Mouse (Mus musculus) CD4-positive, CD25-positive, alpha-beta regulatory T cell, adult 2 months (primary cell): ENCODE measurements around the gene Cst13.
A peak's percentile ranks its signal among the peaks of the same experiment; 100 is the strongest.
"Not testable (repeated sequence)": the region's sequence is repeated elsewhere in the genome, so short reads cannot be mapped to it uniquely, and the experiment has no call there.

Source experiments
- DNase-seq: peaks from one replicate; pipeline ENCODE4 v3.0.0-alpha.2; 2012; ENCODE audit warnings: low read depth, low spot score

Cst13 gene

DNA sequence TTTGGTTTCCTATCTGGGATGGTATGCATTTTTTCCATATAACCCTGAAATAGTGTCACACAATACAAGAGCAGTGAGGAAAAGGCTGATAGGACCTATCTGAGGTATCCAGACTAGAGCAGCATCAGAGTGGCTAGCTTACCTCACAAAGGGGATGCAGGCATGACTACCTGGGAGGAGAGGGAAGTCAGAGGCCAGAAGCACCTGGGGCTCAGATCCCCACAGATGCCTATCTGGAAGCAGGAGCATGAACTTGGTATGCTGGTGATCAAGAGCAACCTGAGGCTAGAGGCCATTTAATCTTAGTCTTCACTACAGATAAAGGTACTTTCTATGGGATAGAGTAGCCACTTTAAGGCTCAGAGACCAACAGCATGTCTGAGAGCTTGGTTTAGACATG, at the start of gene Cst13:
Cst13 (plus strand) TSS at position 173 of the 400 bp plus-strand sequence.
- DNase-seq = no peak

DNA sequence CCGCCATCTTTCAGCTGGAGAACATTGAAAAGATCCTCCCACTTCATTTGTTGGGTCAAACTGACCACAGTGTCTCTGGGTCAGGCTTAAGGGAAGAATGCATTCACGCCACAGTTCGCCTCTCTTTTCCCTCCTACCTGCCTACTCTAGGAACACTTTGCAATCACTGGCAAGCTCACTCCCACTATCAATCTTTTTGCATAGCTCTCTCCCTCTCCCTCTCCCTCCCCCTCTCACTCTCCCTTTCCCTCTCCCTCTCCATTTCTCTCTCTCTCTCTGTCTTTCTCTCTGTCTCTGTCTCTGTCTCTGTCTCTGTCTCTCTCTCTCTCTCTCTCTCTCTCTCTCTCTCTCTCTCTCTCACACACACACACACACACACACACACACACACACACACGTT, 48.5 kb upstream of the Cst13 start, which contains the start of gene Cst11:
Cst11 (minus strand) TSS at position 101 of the 400 bp plus-strand sequence.
- not testable (repeated sequence) for DNase-seq

DNA sequence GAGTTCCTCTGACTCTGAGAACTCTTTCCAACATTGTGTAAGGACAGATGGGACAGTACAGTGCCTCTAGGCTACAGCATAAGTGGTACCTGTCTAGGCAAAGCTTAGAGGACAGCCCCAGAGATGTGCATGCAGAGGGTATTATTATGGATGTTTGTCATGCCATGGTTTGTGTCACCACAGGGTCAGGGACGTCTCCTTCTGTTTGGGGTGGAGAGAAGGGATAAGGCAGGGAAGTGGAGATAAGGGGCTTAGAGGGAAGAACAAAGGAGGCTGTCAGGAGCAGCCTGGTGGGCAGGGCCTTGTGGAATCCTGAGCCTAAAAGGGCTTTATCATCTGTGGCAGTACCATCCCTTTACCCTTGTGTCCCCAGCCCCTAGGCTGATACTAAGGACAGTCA, 38.2 kb upstream of the Cst13 start, which contains the start of gene 8030411F24Rik:
8030411F24Rik (plus strand) TSS at position 301 of the 400 bp plus-strand sequence.
- DNase-seq = no peak

DNA sequence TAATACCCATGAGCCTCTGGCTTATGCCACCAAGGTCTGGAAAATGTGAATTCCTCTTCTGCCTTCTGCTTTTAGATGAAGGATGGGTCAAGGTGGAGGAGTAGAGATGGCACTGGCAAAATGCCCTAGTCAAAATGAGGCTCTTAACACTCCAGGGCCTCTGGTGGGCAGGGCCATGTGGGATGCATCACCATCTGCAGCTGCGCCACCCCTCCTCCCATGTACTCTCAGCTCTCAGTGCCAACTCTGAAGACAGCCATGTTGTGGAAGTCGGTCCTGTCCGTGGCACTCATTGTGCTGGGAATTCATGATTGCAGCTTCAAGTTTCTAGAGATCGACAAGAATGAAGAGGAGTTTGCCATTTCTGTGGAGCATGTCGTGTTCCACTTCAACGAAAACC, 30.7 kb upstream of the Cst13 start, which contains the start of gene Cst12:
Cst12 (plus strand) TSS at position 220 of the 400 bp plus-strand sequence.
- no peak for DNase-seq

DNA sequence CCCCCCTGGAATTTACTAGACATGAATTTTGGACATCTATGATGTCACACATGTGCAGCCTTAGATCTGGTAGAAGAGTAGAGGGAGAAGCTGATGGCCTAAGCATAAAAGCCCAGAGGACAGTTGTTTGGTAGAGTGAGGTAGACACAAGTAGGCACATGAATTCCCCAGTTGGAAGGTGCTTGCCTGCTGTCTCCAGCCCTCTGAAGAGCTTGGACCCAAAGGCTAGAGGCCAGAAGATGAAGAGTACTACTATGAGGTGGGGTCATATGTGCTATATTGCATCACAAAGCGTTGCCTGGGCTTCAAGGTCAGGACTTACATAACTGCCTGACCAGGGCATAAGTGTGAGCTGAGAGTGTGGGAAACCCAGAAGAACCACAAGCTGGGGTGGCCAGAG, 21.4 kb upstream of the Cst13 start, which contains the start of gene Cst8:
Cst8 (plus strand) TSS at position 301 of the 400 bp plus-strand sequence.
- no peak for DNase-seq

DNA sequence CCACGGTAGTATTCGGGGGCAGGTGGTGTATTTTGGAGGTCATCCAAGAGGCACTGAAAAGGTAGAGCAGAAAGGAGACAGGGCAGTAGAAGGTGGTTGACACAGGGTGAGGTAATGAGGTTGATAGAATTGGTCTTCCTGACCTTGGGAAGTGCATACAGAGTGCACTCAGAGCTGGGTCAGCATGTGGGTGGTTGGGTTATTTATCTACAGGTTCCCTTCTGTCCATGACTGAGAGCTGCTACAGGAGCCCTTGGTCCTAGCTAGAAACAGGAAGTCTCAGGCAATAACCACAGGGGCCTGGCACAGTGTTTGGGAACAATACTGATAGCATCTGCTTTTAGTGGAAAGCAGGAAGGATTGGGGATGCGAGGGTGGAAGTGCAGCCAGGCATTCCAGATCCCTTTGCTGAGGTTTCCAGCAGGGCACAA, 18.4 kb upstream of the Cst13 start:
- no peak for DNase-seq

DNA sequence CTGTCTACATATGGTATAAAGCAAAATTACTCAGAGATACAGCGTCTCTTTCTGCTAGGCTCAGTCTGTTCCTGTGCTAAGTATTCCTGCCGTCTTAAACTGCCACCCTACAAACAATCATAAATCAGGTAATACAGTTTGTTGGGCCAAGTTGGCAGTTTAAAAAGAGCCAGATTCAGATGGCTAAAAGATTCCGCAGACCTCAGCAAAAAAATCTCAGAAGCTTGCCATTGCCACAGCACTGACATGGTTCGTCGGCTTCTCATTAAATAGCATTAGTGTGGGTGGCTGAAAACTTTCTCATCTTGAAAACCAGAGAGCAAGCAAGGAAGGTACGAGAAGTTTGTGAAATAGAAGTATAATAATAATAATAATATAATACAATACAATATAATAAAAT, 13.2 kb upstream of the Cst13 start:
- DNase-seq = no peak

DNA sequence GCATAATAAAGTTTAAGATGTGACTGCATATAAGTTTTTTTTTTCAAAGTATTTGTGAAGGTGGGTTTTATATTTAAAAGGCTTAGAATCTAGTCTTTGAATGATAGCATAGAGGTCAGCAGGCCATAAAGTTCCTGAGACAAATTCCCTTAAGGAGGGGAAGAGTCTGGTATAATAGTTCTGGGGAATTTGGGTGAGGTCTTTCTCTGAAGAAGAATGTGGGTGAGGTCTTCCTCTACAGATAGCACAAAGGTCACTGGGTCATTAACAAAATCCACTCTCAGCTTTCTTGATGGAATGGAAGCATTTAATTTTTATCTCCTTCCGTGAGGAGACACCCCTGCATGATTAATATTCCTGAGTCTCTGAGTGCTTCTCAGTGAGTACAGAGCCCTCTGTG, 6.1 kb downstream of the Cst13 start:
- DNase-seq = no peak

DNA sequence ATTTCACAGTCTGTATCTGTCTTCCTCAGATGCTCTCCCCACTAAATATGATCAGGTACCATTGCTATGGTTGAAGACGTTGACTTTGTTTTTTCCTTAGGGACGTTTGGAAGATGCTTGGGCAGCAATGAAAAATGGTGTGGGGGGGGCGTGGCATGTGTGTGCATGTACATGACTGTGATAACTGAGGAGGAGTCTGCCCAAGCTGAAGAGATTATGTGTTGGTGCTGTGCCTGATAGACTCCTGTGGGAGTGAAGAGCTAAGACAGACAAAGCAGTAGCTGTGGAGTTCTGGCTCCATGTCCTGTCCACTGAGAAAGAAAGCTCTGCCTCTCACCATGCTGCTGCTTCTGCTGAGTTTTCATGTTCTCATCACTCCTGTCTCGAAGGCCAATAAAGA, 15.0 kb downstream of the Cst13 start, which contains the start of gene Cst9:
Cst9 (plus strand) TSS at position 236 of the 400 bp plus-strand sequence.
- no peak for DNase-seq

DNA sequence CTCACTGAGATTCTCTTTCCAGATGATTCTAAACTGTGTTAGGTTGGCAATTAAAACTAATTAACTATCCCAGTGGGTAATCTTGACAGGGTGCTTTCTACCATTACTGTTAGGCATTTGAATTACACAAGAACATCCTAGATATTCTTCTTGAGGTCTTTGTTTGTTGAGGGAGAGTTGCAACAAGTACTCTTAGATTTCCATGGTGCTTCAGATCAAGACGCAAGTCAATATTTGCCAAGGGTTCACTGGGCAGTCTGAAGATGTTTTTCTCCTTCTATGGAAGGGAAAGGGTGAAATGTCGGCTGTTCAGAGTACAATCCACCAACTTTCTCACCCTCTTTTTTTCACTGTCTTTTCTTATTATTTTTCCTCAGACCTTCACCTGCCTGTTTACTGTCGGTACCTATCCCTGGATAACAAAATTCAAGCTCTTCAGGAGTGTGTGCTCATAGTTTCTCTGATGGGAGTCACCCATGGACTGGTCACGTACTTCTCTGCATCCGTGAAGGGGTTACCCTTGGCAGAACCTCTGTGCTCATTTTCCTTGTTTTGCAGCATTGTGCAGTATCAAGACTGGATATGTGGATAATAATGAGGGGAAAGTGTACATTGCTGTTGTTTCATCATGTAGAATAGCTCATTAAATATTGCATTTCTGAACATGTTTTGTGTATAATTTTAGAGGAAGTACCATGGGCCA, 18.3 kb downstream of the Cst13 start:
- DNase-seq = no peak

DNA sequence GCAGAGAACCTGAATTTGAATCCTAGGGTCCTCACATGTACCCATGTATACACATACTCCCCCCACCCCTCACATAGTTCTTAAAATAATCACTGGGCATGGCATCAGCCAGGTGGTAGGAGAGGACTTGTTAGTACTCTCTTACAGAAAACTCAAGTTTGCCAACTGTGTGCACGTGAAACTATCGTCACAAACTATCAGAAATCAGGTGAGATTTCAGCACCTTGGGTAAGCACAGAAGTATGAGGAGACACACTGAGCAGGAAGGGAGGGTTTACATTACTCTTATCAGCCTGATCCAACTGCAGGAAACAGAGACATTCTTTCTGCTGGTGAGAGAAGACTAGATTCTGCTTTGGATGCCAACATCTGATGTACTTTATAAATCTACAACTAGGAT, 19.3 kb downstream of the Cst13 start:
- no peak for DNase-seq

DNA sequence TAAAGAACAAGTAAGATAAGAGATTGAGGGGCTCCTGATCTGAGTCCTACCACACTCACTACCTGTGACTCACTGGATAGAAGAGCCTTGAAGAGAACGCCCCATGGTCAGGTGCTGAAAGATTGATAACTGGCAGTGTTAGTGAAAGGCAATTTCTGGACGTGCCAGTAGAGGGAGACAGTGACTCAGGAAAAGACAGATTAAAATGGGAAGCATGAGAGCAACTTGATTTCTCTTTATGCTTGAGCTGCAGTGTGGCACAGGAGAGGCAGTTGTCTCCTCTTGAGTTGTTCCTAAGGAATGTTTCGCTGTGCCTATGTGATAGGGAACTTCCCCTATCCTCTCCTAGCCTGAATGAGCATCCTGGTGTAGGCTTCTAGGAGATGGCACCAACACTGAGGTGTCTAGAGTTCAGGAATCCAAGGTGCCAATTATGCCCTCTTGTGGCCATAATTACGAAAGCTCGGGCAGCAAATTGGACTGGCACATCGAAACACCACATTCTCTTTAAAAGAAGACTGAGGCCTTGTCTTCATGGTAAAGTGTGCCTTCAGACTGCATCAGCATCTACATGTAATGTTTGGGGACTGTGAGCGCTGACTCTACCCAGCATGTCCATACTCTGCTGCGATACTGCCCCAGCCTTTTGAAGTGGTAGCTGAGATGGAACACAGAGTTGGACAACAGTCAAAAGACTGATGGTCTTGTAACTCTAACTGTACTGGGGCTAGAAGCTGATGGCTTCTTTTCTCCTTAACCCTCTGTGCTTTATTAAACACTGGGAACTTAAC, 31.4 kb downstream of the Cst13 start:
- peak; percentile 60 for DNase-seq

DNA sequence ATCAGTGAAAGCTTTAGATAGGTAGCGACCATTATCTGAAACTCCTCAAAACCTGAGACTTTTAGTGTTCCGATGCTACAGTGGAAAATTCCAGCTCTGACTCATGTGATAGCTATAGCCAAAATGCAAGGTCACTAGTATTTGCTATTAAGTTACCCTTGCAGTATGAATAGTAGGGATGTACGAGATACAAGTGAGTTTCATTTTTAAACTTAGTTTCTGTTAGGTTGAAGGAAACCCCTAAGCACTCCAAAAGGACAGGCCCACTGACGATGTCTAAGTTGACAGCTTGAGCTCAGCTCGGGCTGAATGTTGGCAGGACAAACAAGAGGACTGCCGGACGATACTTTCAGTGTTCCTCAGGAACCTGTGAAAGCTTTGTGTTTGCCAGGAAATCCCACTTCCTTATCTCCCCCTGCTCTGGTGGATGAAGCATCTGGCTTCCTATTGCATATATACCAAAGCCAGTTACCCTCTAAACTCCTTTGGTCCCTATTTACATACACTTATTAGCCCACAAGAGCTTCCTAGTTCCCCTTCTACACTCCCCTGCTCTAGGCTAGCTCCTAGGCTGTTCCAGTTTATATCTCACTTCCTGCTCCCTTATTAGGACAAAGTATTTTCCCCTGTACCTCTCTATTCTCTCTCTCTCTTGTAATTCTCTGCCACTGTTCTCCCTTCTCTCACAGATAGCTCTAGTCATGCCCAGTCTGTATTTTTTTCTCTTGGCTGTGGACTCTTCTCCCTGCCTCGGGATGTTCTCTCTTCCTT, 36.9 kb downstream of the Cst13 start:
- no peak for DNase-seq

DNA sequence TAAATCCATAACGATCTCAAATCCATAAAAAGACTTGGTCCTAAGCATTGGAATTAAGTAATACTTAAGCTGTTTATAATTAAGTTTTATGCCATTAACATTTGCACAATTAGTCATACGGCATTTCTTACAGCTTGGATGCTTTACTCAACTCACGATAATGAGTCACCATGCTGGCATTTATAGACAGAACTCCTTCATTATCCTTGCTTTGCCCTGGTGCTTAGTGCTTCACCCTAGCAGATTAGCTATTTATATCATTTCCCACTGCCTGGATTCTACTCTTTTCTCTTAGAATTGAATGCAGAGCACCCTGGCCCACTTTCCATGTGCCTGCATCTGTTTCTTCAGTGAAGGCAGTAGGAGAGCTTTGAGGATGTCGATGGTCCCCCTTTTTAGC, 37.6 kb downstream of the Cst13 start:
- DNase-seq = no peak

DNA sequence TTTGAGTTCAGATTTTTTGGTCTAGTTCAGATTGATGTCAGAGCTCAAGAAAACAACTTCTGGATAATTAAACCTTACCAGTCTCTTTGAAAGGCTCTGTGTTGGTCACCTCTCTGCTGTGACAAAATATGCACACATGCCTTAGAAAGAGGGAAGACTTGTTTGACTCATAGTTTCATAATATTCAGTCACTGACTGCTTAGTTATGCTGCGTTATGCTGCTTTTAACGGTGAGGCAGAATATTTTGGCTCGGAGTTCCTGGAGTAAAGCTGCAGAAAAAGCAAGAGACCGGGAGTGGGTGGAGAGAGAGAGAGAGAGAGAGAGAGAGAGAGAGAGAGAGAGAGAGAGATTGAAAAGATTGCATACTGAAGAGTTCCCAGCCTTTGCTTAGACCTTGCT, 41.1 kb downstream of the Cst13 start:
- DNase-seq = no peak

DNA sequence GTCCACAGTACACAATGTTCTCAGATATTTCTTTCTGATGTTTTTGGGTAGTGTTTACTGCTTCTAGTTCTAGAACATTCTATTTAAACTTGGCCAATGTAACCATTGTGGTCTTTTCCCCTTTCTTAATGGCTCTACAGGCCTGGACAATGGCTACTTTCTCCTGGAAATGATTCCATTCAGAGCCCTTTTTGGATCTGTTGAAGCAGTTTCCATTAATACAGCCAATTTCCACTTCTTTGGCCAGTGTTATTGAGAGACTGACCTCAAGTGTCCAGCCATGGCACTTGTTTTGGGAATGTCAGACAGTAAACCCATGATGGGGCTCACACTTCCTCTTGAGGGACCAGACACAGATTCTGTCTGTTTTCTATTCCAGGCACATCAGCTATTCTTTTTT, 41.8 kb downstream of the Cst13 start:
- DNase-seq = no peak

DNA sequence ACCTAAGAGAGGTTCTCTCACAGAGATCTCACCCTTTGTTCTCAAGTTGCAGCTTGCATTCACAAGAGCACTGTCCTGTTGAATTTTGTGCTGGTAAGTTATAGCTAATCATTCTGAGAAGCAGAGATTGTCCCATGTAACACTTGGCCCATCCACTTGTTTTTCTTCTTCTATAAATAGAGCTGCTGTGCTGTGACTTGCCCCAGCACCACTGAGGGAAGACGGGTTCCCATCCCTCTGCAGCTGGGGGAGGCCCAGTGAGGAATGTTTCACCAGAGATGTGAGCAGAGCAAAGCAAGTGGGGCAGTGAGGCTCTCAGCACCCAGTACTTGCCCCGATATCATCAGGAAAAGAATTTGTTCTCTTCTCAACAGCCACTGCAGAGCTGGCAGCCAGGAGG, 45.1 kb downstream of the Cst13 start, which contains the start of gene 9230104L09Rik:
9230104L09Rik (minus strand) TSS at position 73 of the 400 bp plus-strand sequence.
- no peak for DNase-seq

DNA sequence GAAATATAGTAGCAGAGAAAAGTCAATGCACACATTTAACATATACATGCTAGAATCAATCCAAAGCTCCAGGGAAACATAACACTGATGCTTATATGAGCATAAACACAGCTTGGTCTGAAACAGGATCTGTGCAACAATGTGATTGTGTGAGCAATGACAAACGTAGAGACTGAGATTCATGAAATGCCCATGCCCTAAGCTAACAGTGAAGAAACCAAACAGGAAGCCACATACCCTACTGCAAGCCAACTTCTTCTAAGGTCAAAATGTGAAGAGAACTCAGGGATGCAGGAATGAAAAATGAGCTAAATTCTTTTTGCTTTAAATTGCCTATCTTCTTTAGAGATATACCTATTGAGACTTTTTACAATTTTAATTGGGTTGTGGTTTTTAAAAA, 49.1 kb downstream of the Cst13 start:
- no peak for DNase-seq

DNA sequence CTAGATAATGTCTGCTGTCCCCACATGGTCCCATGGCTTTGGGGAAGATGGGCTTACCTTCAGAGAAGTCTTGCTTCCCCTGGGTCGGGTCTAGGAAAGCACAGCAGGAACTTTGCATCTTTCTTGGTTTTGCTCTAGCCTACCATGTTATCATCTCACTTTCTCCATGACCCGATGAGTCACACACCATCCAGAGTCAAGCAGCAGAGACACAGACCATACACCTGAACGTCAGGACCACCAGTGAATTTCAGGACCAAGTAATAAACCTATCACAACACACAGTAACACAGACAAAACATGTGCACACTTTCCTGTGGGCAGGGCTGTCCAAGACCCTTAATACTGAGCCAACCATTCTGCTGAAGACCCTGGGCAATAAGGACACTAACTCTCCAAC, 50.6 kb downstream of the Cst13 start:
- DNase-seq = no peak

DNA sequence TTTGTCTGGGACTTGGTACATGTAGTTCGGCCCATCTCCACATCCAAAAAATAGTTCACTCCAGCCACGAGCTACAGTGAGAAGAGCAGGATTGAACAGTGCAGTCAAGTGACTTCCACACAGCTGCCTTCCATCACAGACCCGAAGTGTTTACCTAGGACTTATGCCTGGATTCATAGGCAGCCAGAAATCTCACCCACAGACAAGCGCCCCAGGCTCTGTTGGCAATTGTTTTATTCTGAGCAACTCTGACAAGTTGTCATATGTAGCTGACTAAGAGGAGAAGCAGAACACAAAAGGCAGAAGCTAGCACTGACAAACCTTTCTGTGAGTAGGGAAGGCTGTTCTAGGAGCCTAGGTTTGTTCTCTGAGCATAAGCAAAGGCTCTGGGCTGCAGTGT, 53.0 kb downstream of the Cst13 start:
- DNase-seq = no peak

DNA sequence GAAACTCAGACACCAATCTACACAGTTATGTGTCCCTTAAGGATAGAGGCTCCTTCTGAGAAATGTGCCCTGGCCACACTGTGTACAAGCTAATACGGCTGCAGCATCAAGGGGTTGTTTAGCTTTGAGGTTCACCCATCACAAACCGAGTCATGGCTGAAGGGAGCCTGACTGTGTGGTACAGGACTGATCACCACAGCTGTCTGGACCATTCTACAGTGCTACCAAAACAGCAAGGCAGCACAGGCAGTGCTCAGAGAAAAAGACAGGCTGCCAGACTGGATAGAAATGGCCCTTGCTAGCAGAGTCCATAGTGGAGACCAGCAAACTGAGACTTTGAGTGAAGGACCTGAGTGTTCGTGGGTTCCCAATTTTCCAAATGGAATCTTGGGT, 54.3 kb downstream of the Cst13 start:
- no peak for DNase-seq
